Mouse (Mus musculus) ES-Bruce4 (cell line): ENCODE results near the gene Spock1. TPM values are rescaled to one million over a fixed set of nuclear protein-coding genes. Genes with fewer than 3 reads are reported as not detected.

Source experiments
- H3K27ac ChIP-seq: 2 replicates; pipeline ENCODE4 v1.5.1; 2012; ENCODE audit warnings: low read length, inconsistent platforms; ENCODE audit not compliant: insufficient read depth
- H3K27me3 ChIP-seq: 2 replicates; pipeline ENCODE4 v1.6.1; 2012; ENCODE audit warnings: mild to moderate bottlenecking, low read length, inconsistent platforms; ENCODE audit not compliant: control insufficient read depth, poor library complexity, insufficient read depth, severe bottlenecking
- H3K36me3 ChIP-seq: 2 replicates; pipeline ENCODE4 v1.6.1; 2012; ENCODE audit warnings: inconsistent platforms, mild to moderate bottlenecking, low read length, moderate library complexity; ENCODE audit not compliant: control insufficient read depth, poor library complexity, insufficient read depth, severe bottlenecking
- H3K4me1 ChIP-seq: one replicate; pipeline ENCODE4 v1.8.1; 2011; ENCODE audit warnings: low read length; ENCODE audit not compliant: control insufficient read depth, insufficient read depth
- H3K4me3 ChIP-seq: 2 replicates; pipeline ENCODE4 v1.5.1; 2011; ENCODE audit warnings: low read depth, mild to moderate bottlenecking, low read length
- H3K9ac ChIP-seq: 2 replicates; pipeline ENCODE4 v1.6.1; 2012; ENCODE audit warnings: low read depth, mild to moderate bottlenecking, inconsistent platforms; ENCODE audit not compliant: poor library complexity, severe bottlenecking
- H3K9me3 ChIP-seq: replicated peaks from 2 replicates; pipeline ENCODE4 v1.6.1; 2012; ENCODE audit warnings: mild to moderate bottlenecking, low read length, inconsistent platforms; ENCODE audit not compliant: control insufficient read depth, poor library complexity, insufficient read depth, severe bottlenecking
- CTCF ChIP-seq: IDR thresholded peaks from one replicate; pipeline ENCODE4 v1.8.1; 2011; ENCODE audit warnings: low read depth, low read length
- EP300 ChIP-seq: IDR thresholded peaks from 2 replicates; pipeline ENCODE4 v1.6.1; 2011; ENCODE audit warnings: low read depth, low read length; ENCODE audit not compliant: insufficient read depth
- POLR2A ChIP-seq: IDR thresholded peaks from one replicate; pipeline ENCODE4 v1.8.1; 2011; ENCODE audit warnings: low read length; ENCODE audit not compliant: insufficient read depth
- polyA plus RNA-seq: library from polyadenylated mRNA; stranded (reverse); fragments of >200 nt; gene quantifications from 2 replicates; pipeline ENCODE4 v1.2.4, GENCODE M21; 2011; ENCODE audit warnings: low read depth; ENCODE audit not compliant: missing spikeins, insufficient read depth, insufficient read length

Spock1 gene
- polyA plus RNA-seq, 1 experiment: 0.61 TPM

- Histone ChIP-seq H3K9me3 (0 out of 2 replicates have a peak, but pooled peaks cover 4% of the 10 kb centered on the region), H3K27ac (no peak overlapping the region), H3K36me3 (no peaks in the 10 kb centered on the region), H3K4me3 (no peak overlapping the region), H3K9ac (no peak overlapping the region), H3K27me3 (no peaks in the 10 kb centered on the region), H3K4me1 (no peaks in the 10 kb centered on the region)
- TF ChIP-seq EP300 (no peak), CTCF (no peak), POLR2A (no peak)
Observed at GRCm38 (mm10) chr13:57782107-57782561, 126.0 kb downstream of the Spock1 start.

GRCm38 (mm10) chr13:57779146-57779545 lies 129.0 kb downstream of the Spock1 start:
- H3K4me1 ChIP-seq: no peaks in the 10 kb centered on the region
- TF ChIP-seq CTCF: peak; percentile 41
- no peak for TF ChIP-seq POLR2A
- H3K27ac ChIP-seq: no peak overlapping the region

GRCm38 (mm10) chr13:57778524-57778923 lies 129.6 kb downstream of the Spock1 start:
- Histone ChIP-seq H3K9me3 (0 out of 2 replicates have a peak, but pooled peaks cover 4% of the 10 kb centered on the region), H3K4me3 (no peak overlapping the region), H3K36me3 (no peaks in the 10 kb centered on the region), H3K27ac (no peak overlapping the region), H3K4me1 (no peaks in the 10 kb centered on the region), H3K9ac (no peak overlapping the region), H3K27me3 (no peaks in the 10 kb centered on the region)
- no peak for TF ChIP-seq CTCF
- TF ChIP-seq POLR2A: no peak
- no peak for TF ChIP-seq EP300

More at GRCm38 (mm10) chr13:57779146-57779545, 129.0 kb downstream of the Spock1 start:
- Histone ChIP-seq H3K9ac (no peak overlapping the region), H3K4me3 (no peak overlapping the region), H3K9me3 (0 out of 2 replicates have a peak, but pooled peaks cover 4% of the 10 kb centered on the region), H3K36me3 (no peaks in the 10 kb centered on the region), H3K27me3 (no peaks in the 10 kb centered on the region)

- Histone ChIP-seq H3K36me3 (no peaks in the 10 kb centered on the region), H3K4me1 (no peaks in the 10 kb centered on the region), H3K27ac (no peak overlapping the region), H3K4me3 (no peak overlapping the region), H3K27me3 (no peaks in the 10 kb centered on the region), H3K9me3 (no peaks in the 10 kb centered on the region), H3K9ac (no peak overlapping the region)
- TF ChIP-seq CTCF (no peak), POLR2A (no peak), EP300 (no peak)
Observed at GRCm38 (mm10) chr13:57771998-57772397, 136.1 kb downstream of the Spock1 start.

GRCm38 (mm10) chr13:57766721-57767120 lies 141.4 kb downstream of the Spock1 start:
- Histone ChIP-seq H3K27me3 (no peaks in the 10 kb centered on the region), H3K36me3 (no peaks in the 10 kb centered on the region), H3K4me1 (no peaks in the 10 kb centered on the region), H3K9ac (no peak overlapping the region), H3K9me3 (no peaks in the 10 kb centered on the region), H3K27ac (no peak overlapping the region), H3K4me3 (no peak overlapping the region)
- TF ChIP-seq EP300 (no peak), POLR2A (no peak), CTCF (peak; percentile 4)

- Histone ChIP-seq H3K9me3 (no peaks in the 10 kb centered on the region), H3K27me3 (no peaks in the 10 kb centered on the region), H3K27ac (no peak overlapping the region), H3K36me3 (no peaks in the 10 kb centered on the region), H3K4me1 (no peaks in the 10 kb centered on the region), H3K9ac (no peak overlapping the region), H3K4me3 (no peak overlapping the region)
- TF ChIP-seq EP300: no peak
- no peak for TF ChIP-seq POLR2A
- no peak for TF ChIP-seq CTCF
Observed at GRCm38 (mm10) chr13:57761122-57761521, 147.0 kb downstream of the Spock1 start.
